Mouse (Mus musculus): ENCODE measurements around the gene Ccl4. TPM values are rescaled to one million over a fixed set of nuclear protein-coding genes. Genes with fewer than 3 reads are reported as not detected.

Gene Ccl4
- polyA plus RNA-seq, 1 experiment from 2014 or later, result 0.46 TPM

DNA sequence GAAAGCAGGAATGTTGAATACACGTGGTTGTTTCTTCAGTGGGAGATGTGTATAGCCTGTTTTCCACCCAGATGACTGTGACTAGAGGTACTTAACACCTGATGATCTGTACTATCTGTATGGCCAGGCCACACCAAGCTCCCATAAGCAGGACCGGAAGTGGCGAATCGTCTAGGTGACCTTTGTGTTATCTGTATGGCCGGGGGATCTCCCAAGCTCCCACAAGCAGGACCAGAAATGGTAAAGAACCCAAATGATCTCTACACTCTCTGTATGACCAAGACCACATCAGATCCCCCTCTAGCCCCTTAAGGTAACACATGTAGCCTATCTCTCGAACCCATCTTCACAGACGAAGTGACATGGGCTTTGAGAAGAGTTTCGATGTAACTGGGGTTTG is 7.8 kb upstream of the Ccl4 start:
- no peaks in the 10 kb centered on the region for H3K9me3 ChIP-seq (replicated peaks; ENCODE audit: control insufficient read depth, low read length)
- H3K27me3 ChIP-seq (ENCODE audit: control insufficient read depth, insufficient read depth, low read length), result no peaks in the 10 kb centered on the region
- H3K27ac ChIP-seq (ENCODE audit: low read length), result no peak overlapping the region
- ATAC-seq (replicated peaks; ENCODE audit: extremely low read depth, insufficient read depth, low FRiP score), result no peak
- H3K4me2 ChIP-seq (ENCODE audit: low read depth, low read length), result no peak overlapping the region
- H3K4me1 ChIP-seq (ENCODE audit: control insufficient read depth, insufficient read depth, low read length), result no peaks in the 10 kb centered on the region
- 76% methylated on average over 8 of the region's 8 CpGs for WGBS
- no peak overlapping the region for H3K4me3 ChIP-seq (ENCODE audit: low read length)
- H3K36me3 ChIP-seq (ENCODE audit: control insufficient read depth, insufficient read depth), result no peaks in the 10 kb centered on the region
- H3K9ac ChIP-seq (ENCODE audit: low read length), result no peak overlapping the region

DNA sequence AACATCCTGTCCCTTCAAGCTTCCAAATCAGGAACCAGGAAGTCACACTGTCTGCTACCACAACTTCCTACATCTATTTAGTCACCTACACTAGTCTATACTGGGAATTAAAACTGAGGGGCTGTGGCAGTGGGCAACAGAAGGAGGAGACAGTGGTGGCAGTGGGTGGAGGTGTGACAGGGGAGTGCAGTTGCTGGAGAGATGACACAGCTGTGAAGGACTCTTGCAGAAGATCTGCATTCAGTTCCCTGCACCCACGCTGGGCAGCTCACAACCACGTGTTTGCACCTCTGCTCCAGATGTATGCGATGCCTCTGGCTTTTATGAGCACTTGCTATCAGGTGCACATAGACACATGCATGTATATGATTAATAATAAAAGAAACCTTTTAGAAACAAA is 4.9 kb upstream of the Ccl4 start:
- no peaks in the 10 kb centered on the region for H3K9me3 ChIP-seq (replicated peaks; ENCODE audit: control insufficient read depth, low read length)
- H3K36me3 ChIP-seq (ENCODE audit: control insufficient read depth, insufficient read depth), result no peaks in the 10 kb centered on the region
- no peak overlapping the region for H3K9ac ChIP-seq (ENCODE audit: low read length)
- no peak overlapping the region for H3K4me3 ChIP-seq (ENCODE audit: low read length)
- H3K27me3 ChIP-seq (ENCODE audit: control insufficient read depth, insufficient read depth, low read length), result no peaks in the 10 kb centered on the region
- no peak overlapping the region for H3K27ac ChIP-seq (ENCODE audit: low read length)
- no peak for ATAC-seq (replicated peaks; ENCODE audit: extremely low read depth, insufficient read depth, low FRiP score)
- no peak overlapping the region for H3K4me2 ChIP-seq (ENCODE audit: low read depth, low read length)
- 77% methylated on average over 3 of the region's 3 CpGs for WGBS
- no peaks in the 10 kb centered on the region for H3K4me1 ChIP-seq (ENCODE audit: control insufficient read depth, insufficient read depth, low read length)

GRCm38 (mm10) chr11:83658797-83659196 is 3.6 kb upstream of the Ccl4 start:
- H3K4me3 ChIP-seq (ENCODE audit: low read length), result no peak overlapping the region
- H3K4me2 ChIP-seq (ENCODE audit: low read depth, low read length), result no peak overlapping the region
- ATAC-seq (replicated peaks; ENCODE audit: extremely low read depth, insufficient read depth, low FRiP score), result no peak
- H3K27me3 ChIP-seq (ENCODE audit: control insufficient read depth, insufficient read depth, low read length), result no peaks in the 10 kb centered on the region
- no peaks in the 10 kb centered on the region for H3K9me3 ChIP-seq (replicated peaks; ENCODE audit: control insufficient read depth, low read length)
- no peaks in the 10 kb centered on the region for H3K4me1 ChIP-seq (ENCODE audit: control insufficient read depth, insufficient read depth, low read length)
- no peak overlapping the region for H3K9ac ChIP-seq (ENCODE audit: low read length)
- H3K36me3 ChIP-seq (ENCODE audit: control insufficient read depth, insufficient read depth), result no peaks in the 10 kb centered on the region
- 73% methylated on average over 6 of the region's 6 CpGs for WGBS
- no peak overlapping the region for H3K27ac ChIP-seq (ENCODE audit: low read length)

GRCm38 (mm10) chr11:83663532-83663931 is 1.1 kb downstream of the Ccl4 start:
- no peak overlapping the region for H3K4me3 ChIP-seq (ENCODE audit: low read length)
- no peak for ATAC-seq (replicated peaks; ENCODE audit: extremely low read depth, insufficient read depth, low FRiP score)
- no peaks in the 10 kb centered on the region for H3K36me3 ChIP-seq (ENCODE audit: control insufficient read depth, insufficient read depth)
- H3K9ac ChIP-seq (ENCODE audit: low read length), result no peak overlapping the region
- WGBS, result 68% methylated on average over 5 of the region's 5 CpGs
- no peaks in the 10 kb centered on the region for H3K4me1 ChIP-seq (ENCODE audit: control insufficient read depth, insufficient read depth, low read length)
- no peaks in the 10 kb centered on the region for H3K9me3 ChIP-seq (replicated peaks; ENCODE audit: control insufficient read depth, low read length)
- H3K27ac ChIP-seq (ENCODE audit: low read length), result no peak overlapping the region
- H3K27me3 ChIP-seq (ENCODE audit: control insufficient read depth, insufficient read depth, low read length), result 0 out of 2 replicates have a peak, but pooled peaks cover 2% of the 10 kb centered on the region
- no peak overlapping the region for H3K4me2 ChIP-seq (ENCODE audit: low read depth, low read length)

DNA sequence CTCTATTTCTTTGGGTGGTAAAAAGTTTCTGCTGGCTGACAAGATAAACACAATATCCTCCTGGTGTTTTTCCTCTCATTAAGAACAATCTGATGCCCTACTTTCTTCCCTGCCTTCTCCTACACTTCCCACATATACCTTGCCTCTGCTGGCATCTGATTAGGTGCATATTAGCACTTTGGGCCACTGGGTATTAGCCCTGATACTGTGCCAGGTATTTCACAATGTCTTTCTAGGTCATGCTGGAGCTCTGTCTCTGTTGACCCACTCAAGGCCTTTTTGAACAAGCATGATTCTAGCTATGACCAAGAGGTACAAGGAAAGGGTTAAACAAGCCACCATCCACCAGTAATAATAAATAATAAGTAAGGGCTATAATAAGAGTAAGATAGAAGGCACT is 9.4 kb downstream of the Ccl4 start:
- no peaks in the 10 kb centered on the region for H3K36me3 ChIP-seq (ENCODE audit: control insufficient read depth, insufficient read depth)
- no peak overlapping the region for H3K9ac ChIP-seq (ENCODE audit: low read length)
- 0 out of 2 replicates have a peak, but pooled peaks cover 2% of the 10 kb centered on the region for H3K27me3 ChIP-seq (ENCODE audit: control insufficient read depth, insufficient read depth, low read length)
- no peaks in the 10 kb centered on the region for H3K9me3 ChIP-seq (replicated peaks; ENCODE audit: control insufficient read depth, low read length)
- no peak overlapping the region for H3K4me2 ChIP-seq (ENCODE audit: low read depth, low read length)
- no peak overlapping the region for H3K27ac ChIP-seq (ENCODE audit: low read length)
- no peak overlapping the region for H3K4me3 ChIP-seq (ENCODE audit: low read length)
- ATAC-seq (replicated peaks; ENCODE audit: extremely low read depth, insufficient read depth, low FRiP score), result no peak
- no peaks in the 10 kb centered on the region for H3K4me1 ChIP-seq (ENCODE audit: control insufficient read depth, insufficient read depth, low read length)

GRCm38 (mm10) chr11:83675665-83676064 is 13.3 kb downstream of the Ccl4 start:
- WGBS, result 76% methylated on average over 1 of the region's 1 CpGs
- no peaks in the 10 kb centered on the region for H3K4me1 ChIP-seq (ENCODE audit: control insufficient read depth, insufficient read depth, low read length)
- no peaks in the 10 kb centered on the region for H3K36me3 ChIP-seq (ENCODE audit: control insufficient read depth, insufficient read depth)
- no peak overlapping the region for H3K9ac ChIP-seq (ENCODE audit: low read length)
- no peaks in the 10 kb centered on the region for H3K9me3 ChIP-seq (replicated peaks; ENCODE audit: control insufficient read depth, low read length)
- no peak overlapping the region for H3K27ac ChIP-seq (ENCODE audit: low read length)
- ATAC-seq (replicated peaks; ENCODE audit: extremely low read depth, insufficient read depth, low FRiP score), result no peak
- no peak overlapping the region for H3K4me2 ChIP-seq (ENCODE audit: low read depth, low read length)
- H3K27me3 ChIP-seq (ENCODE audit: control insufficient read depth, insufficient read depth, low read length), result 0 out of 2 replicates have a peak, but pooled peaks cover 2% of the 10 kb centered on the region
- no peak overlapping the region for H3K4me3 ChIP-seq (ENCODE audit: low read length)

GRCm38 (mm10) chr11:83689918-83690317 is 27.5 kb downstream of the Ccl4 start:
- no peak overlapping the region for H3K4me3 ChIP-seq (ENCODE audit: low read length)
- H3K27ac ChIP-seq (ENCODE audit: low read length), result no peak overlapping the region
- ATAC-seq (replicated peaks; ENCODE audit: extremely low read depth, insufficient read depth, low FRiP score), result no peak
- H3K4me1 ChIP-seq (ENCODE audit: control insufficient read depth, insufficient read depth, low read length), result no peaks in the 10 kb centered on the region
- no peaks in the 10 kb centered on the region for H3K27me3 ChIP-seq (ENCODE audit: control insufficient read depth, insufficient read depth, low read length)
- no peak overlapping the region for H3K4me2 ChIP-seq (ENCODE audit: low read depth, low read length)
- H3K9ac ChIP-seq (ENCODE audit: low read length), result no peak overlapping the region
- WGBS, result 76% methylated on average over 1 of the region's 1 CpGs
- H3K36me3 ChIP-seq (ENCODE audit: control insufficient read depth, insufficient read depth), result no peaks in the 10 kb centered on the region
- no peaks in the 10 kb centered on the region for H3K9me3 ChIP-seq (replicated peaks; ENCODE audit: control insufficient read depth, low read length)

DNA sequence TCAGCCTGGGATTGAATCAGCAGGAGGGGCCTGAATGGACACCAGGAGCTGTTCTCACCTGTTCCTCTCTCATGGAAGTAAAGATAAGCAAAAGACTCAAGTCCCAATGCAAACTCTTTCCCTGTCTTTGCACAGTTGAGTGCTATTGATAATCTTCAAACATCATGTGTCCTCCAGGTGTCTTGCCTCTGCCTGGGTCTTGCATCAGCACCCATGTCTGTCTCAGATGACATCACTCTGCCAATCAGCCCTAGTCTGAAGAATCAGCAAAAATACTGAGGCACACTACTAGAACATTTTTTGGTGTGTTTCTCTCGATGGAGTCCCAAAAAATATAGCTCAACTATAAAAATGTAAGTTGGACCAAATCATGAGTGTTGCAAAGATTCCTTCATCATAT is 29.6 kb downstream of the Ccl4 start:
- 33% methylated on average over 1 of the region's 1 CpGs for WGBS
- Histone ChIP-seq H3K9me3 (replicated peaks; ENCODE audit: control insufficient read depth, low read length) (no peaks in the 10 kb centered on the region), H3K27ac (ENCODE audit: low read length) (no peak overlapping the region), H3K9ac (ENCODE audit: low read length) (no peak overlapping the region), H3K27me3 (ENCODE audit: control insufficient read depth, insufficient read depth, low read length) (no peaks in the 10 kb centered on the region), H3K4me3 (ENCODE audit: low read length) (no peak overlapping the region), H3K4me1 (ENCODE audit: control insufficient read depth, insufficient read depth, low read length) (no peaks in the 10 kb centered on the region), H3K4me2 (ENCODE audit: low read depth, low read length) (no peak overlapping the region), H3K36me3 (ENCODE audit: control insufficient read depth, insufficient read depth) (no peaks in the 10 kb centered on the region)
- no peak for ATAC-seq (replicated peaks; ENCODE audit: extremely low read depth, insufficient read depth, low FRiP score)

GRCm38 (mm10) chr11:83703705-83704104 is 41.3 kb downstream of the Ccl4 start, which contains the start of gene Wfdc17:
Gene Wfdc17, plus strand, starts transcription at chr11:83703991.
- WGBS, result 33% methylated on average over 1 of the region's 1 CpGs
- H3K4me3 ChIP-seq (ENCODE audit: low read length), result no peak within 1 kb of the TSS
- H3K36me3 ChIP-seq (ENCODE audit: control insufficient read depth, insufficient read depth), result no peaks in the 10 kb centered on the region
- no peak within 1 kb of the TSS for H3K27ac ChIP-seq (ENCODE audit: low read length)
- H3K9me3 ChIP-seq (replicated peaks; ENCODE audit: control insufficient read depth, low read length), result no peaks in the 10 kb centered on the region
- H3K4me2 ChIP-seq (ENCODE audit: low read depth, low read length), result no peak within 1 kb of the TSS
- peaks cover 2% of the 10 kb centered on the region for H3K27me3 ChIP-seq (ENCODE audit: control insufficient read depth, insufficient read depth, low read length)
- no peak for ATAC-seq (replicated peaks; ENCODE audit: extremely low read depth, insufficient read depth, low FRiP score)
- no peaks in the 10 kb centered on the region for H3K4me1 ChIP-seq (ENCODE audit: control insufficient read depth, insufficient read depth, low read length)
- no peak within 1 kb of the TSS for H3K9ac ChIP-seq (ENCODE audit: low read length)

DNA sequence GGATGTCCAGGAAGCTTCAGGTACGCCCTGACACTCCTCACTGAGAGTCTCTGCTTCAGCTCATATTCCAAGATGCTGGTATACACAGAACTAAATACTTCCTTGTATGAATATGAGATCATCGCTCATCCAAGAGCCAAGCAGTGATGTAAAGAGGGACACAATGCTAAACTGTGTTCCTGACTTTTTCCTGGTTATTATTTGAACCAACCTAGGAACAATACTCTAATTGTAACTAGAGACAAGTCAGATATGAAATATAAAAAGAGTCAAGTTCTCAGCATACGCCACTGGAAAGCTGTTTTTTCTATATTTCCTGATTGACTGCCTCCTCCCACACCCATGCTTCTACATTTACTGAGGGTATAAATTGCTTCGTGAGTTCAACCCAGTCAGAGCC is 46.3 kb downstream of the Ccl4 start, which contains the start of gene Wfdc18:
TSS of gene Wfdc18 (plus strand) at position 301 of the 400 bp plus-strand sequence.
- H3K4me1 ChIP-seq (ENCODE audit: control insufficient read depth, insufficient read depth, low read length), result no peaks in the 10 kb centered on the region
- no peak within 1 kb of the TSS for H3K27ac ChIP-seq (ENCODE audit: low read length)
- no peak for ATAC-seq (replicated peaks; ENCODE audit: extremely low read depth, insufficient read depth, low FRiP score)
- H3K27me3 ChIP-seq (ENCODE audit: control insufficient read depth, insufficient read depth, low read length), result no peaks in the 10 kb centered on the region; the same call in 1 of the 2 replicates
- H3K36me3 ChIP-seq (ENCODE audit: control insufficient read depth, insufficient read depth), result no peaks in the 10 kb centered on the region
- H3K4me3 ChIP-seq (ENCODE audit: low read length), result no peak within 1 kb of the TSS
- H3K4me2 ChIP-seq (ENCODE audit: low read depth, low read length), result no peak within 1 kb of the TSS
- WGBS, result 59% methylated on average over 4 of the region's 4 CpGs
- no peaks in the 10 kb centered on the region for H3K9me3 ChIP-seq (replicated peaks; ENCODE audit: control insufficient read depth, low read length)
- no peak within 1 kb of the TSS for H3K9ac ChIP-seq (ENCODE audit: low read length)

Measured in heart, embryonic 16.5 days (tissue).